Mouse (Mus musculus): ENCODE data around the gene Pemt.

DNA sequence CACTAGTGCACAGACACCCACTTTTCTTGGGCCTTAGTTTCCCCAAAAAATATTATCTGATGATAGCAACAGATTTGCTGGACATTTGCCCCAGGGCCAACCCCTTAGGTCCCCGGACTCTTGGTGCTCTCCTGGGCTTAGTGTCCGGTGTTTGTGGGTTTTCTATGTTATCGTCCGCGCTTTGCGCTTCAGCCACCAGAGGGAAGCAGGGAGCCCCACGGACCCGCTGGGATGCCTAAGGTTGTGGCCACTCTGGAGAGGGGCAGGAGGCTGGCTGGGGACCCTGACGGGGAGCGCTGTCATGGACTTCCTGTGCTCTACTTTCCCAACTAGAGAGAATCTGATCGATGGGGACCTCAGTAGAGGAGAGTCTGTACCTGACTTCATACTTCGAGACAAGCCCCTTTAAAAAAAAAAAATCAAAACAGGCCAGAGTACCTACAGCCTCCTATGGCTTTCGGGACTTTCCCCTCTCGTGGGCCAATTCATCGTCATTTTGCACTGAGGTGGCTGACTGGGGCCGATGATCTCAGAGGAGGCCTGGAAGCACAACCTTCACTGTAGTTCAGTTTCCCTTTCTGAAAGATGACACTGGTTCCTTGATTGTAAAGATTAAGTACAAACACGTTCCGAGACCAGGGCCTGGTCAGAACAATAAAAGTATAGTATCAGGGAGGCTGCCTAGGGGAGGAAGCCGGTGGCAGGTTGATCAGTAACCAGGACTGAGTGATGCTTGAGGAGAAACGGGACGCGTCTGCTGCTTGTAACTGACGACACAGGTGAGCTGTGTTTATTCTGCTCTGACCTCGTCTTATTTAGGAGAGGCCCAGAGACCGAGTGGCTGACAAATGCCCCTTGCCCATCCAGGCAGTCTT, 80.8 kb downstream of the Pemt start:
- TF ChIP-seq CTCF (IDR thresholded peaks at IDR 0.05; ENCODE audit: control insufficient read depth, insufficient read depth, low read length) (peak; percentile 86), POLR2A (IDR thresholded peaks at IDR 0.05; ENCODE audit: borderline replicate concordance, control insufficient read depth, low read depth, low read length) (no peak)

All from bone marrow, adult 2 months (tissue).